Mouse (Mus musculus) left cerebral cortex, adult 2 months (tissue): ENCODE results near the gene Btrc. TPM values are rescaled to one million over a fixed set of nuclear protein-coding genes. Genes with fewer than 3 reads are reported as not detected.
A peak's percentile ranks its signal among the peaks of the same experiment; 100 is the strongest.
"Not testable (repeated sequence)": the region's sequence is repeated elsewhere in the genome, so short reads cannot be mapped to it uniquely, and the experiment has no call there.

Experiments
- DNase-seq, 2 experiments: peaks; one replicate each; pipeline ENCODE4 v3.0.0; 2021 to 2022; ENCODE audit warnings: low spot score in 2 of 2, mixed read lengths in 1 of 2; ENCODE audit errors: extremely low spot score in 1 of 2
- H3K27ac ChIP-seq: fragments of 200-600 bp; 2 replicates; pipeline ENCODE4 v1.8.1; 2022
- H3K4me3 ChIP-seq: fragments of 200-600 bp; 2 replicates; pipeline ENCODE4 v1.8.1; 2022
- CTCF ChIP-seq: fragments of 200-600 bp; IDR thresholded peaks from 2 replicates; pipeline ENCODE4 v1.8.1; 2022; ENCODE audit warnings: antibody characterized with exemption, mild to moderate bottlenecking, moderate library complexity
- intact Hi-C: fragments of 180-260 bp; cut with DNase I; formaldehyde crosslinking; loops from one replicate; pipeline ENCODE4 v1.15.1; 2025
- long read RNA-seq, 2 experiments: library from polyadenylated mRNA; stranded (forward); transcript quantifications; one replicate each; pipeline ENCODE4 v2.0.0; 2021; ENCODE audit warnings: borderline mapping rate in 2 of 2
- total RNA-seq, 2 experiments: library from RNA; stranded (reverse); gene quantifications; 2 replicates each; pipeline ENCODE4 v1.2.3; 2021

The Btrc gene
- total RNA-seq = 100 to 1,000 TPM in 1 of 2 experiments, 10 to 100 TPM in 1; 99.6 to 113 TPM
- long read RNA-seq, experiment 1, transcript Btrc-201 (15 exons, 2,978 nt) = major isoform, 41 of 153 reads
- long read RNA-seq, experiment 1, partial matches to known transcripts = 6 of 153 reads
- long read RNA-seq, experiment 1, other reads (novel, unspliced or antisense) = 103 of 153 reads
- long read RNA-seq, experiment 2, transcript Btrc-201 (15 exons, 2,978 nt) = major isoform, 20 of 109 reads
- long read RNA-seq, experiment 2, partial matches to known transcripts = 5 of 109 reads
- long read RNA-seq, experiment 2, other reads (novel, unspliced or antisense) = 82 of 109 reads

GRCm38 (mm10) chr19:45363384-45363926 lies at the start of gene Btrc:
Gene Btrc (plus strand): TSS chr19:45363734.
- intact Hi-C loops = loop anchor here (2.0 to 5.0 kb wide), 3 partner anchors 59 to 286 kb away; partner anchors contain the start of gene Kazald1

GRCm38 (mm10) chr19:45317473-45317882 lies 46.1 kb upstream of the Btrc start:
- intact Hi-C loops = no loop called here
- peak overlapping the region; percentile 50; the same call in 1 of the 2 replicates for H3K27ac ChIP-seq
- H3K4me3 ChIP-seq = no peak overlapping the region
- DNase-seq = peak in 1 of 2 experiments; percentile 37
- TF ChIP-seq CTCF = no peak

More at GRCm38 (mm10) chr19:45363384-45363926, at the start of gene Btrc:
- H3K27ac ChIP-seq = peak within 1 kb of the TSS; percentile 95
- H3K4me3 ChIP-seq = peak within 1 kb of the TSS; percentile 86
- no peak for TF ChIP-seq CTCF
- peak; percentile 100 for DNase-seq

- intact Hi-C loops = no loop called here
- TF ChIP-seq CTCF = no peak
Measured at GRCm38 (mm10) chr19:45321062-45321461, 42.5 kb upstream of the Btrc start.

GRCm38 (mm10) chr19:45329039-45329438 lies 34.5 kb upstream of the Btrc start:
- no peak overlapping the region for H3K4me3 ChIP-seq
- no peak for TF ChIP-seq CTCF
- DNase-seq = no peak
- intact Hi-C loops = no loop called here
- H3K27ac ChIP-seq = no peak overlapping the region

More at GRCm38 (mm10) chr19:45321062-45321461, 42.5 kb upstream of the Btrc start:
- H3K27ac ChIP-seq = no peak overlapping the region
- no peak overlapping the region for H3K4me3 ChIP-seq
- DNase-seq = no peak

GRCm38 (mm10) chr19:45329748-45330298 lies 33.7 kb upstream of the Btrc start:
- no peak for DNase-seq
- no peak overlapping the region for H3K4me3 ChIP-seq
- no peak overlapping the region for H3K27ac ChIP-seq
- intact Hi-C loops = no loop called here
- no peak; the same call in 1 of the 2 replicates for TF ChIP-seq CTCF

- TF ChIP-seq CTCF = no peak
- Histone ChIP-seq H3K4me3 (no peak overlapping the region), H3K27ac (no peak overlapping the region)
- no peak for DNase-seq
- intact Hi-C loops = no loop called here
Measured at GRCm38 (mm10) chr19:45336718-45337117, 26.8 kb upstream of the Btrc start.

GRCm38 (mm10) chr19:45338182-45338581 lies 25.4 kb upstream of the Btrc start:
- TF ChIP-seq CTCF = no peak
- peak; percentile 40 to 56 for DNase-seq
- Histone ChIP-seq H3K4me3 (peak overlapping the region; percentile 2), H3K27ac (peak overlapping the region; percentile 85)
- intact Hi-C loops = loop anchor here (2.0 kb wide), 1 partner anchor 35 kb away; no protein-coding TSS in a partner anchor

GRCm38 (mm10) chr19:45343941-45344340 lies 19.6 kb upstream of the Btrc start:
- H3K4me3 ChIP-seq = no peak overlapping the region
- no peak overlapping the region for H3K27ac ChIP-seq
- peak; percentile 29 to 44 for DNase-seq
- intact Hi-C loops = no loop called here
- no peak for TF ChIP-seq CTCF

GRCm38 (mm10) chr19:45348188-45348587 lies 15.3 kb upstream of the Btrc start:
- intact Hi-C loops = no loop called here
- Histone ChIP-seq H3K27ac (no peak overlapping the region), H3K4me3 (no peak overlapping the region)
- no peak for DNase-seq
- no peak for TF ChIP-seq CTCF

GRCm38 (mm10) chr19:45350456-45350855 lies 13.1 kb upstream of the Btrc start:
- no peak for DNase-seq
- no peak overlapping the region for H3K27ac ChIP-seq
- H3K4me3 ChIP-seq = no peak overlapping the region
- intact Hi-C loops = no loop called here
- TF ChIP-seq CTCF = no peak

- intact Hi-C loops, H3K4me3 ChIP-seq, H3K27ac ChIP-seq, DNase-seq: not testable (repeated sequence)
Measured at GRCm38 (mm10) chr19:45352706-45353105, 10.8 kb upstream of the Btrc start.

- intact Hi-C loops = no loop called here
- DNase-seq = no peak
Measured at GRCm38 (mm10) chr19:45355678-45356077, 7.9 kb upstream of the Btrc start.

GRCm38 (mm10) chr19:45356868-45357267 lies 6.7 kb upstream of the Btrc start:
- DNase-seq, intact Hi-C loops, H3K27ac ChIP-seq, H3K4me3 ChIP-seq: not testable (repeated sequence)

More at GRCm38 (mm10) chr19:45355678-45356077, 7.9 kb upstream of the Btrc start:
- no peak overlapping the region for H3K27ac ChIP-seq
- no peak overlapping the region for H3K4me3 ChIP-seq
- no peak for TF ChIP-seq CTCF
